Mouse (Mus musculus) adipocyte (in vitro differentiated cells): ENCODE measurements around the gene Xpnpep1.

ENCODE experiments used
- DNase-seq: peaks from one replicate; pipeline ENCODE4 v3.0.0-alpha.2; 2016; ENCODE audit warnings: low spot score

The Xpnpep1 gene

DNA sequence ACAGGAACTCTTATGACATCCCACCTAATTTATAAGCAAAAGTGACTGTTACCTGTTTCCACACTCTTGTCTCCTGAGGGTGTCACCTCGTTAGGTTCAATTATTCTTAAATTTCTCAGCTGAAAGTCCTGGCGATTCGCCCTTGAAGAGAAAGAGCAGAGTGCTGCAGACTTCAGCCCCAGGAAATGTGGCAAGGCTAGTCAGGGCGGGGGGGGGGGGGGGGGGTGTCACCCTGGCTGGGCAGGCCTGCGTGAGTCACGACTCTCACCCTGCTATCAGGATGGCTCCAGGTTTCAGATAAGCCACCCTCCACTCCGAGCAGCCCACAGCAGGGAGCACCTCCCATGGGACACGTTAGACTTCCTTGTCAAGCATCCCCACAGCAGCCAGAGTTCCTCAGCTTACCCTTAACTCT lies 8.1 kb downstream of the Xpnpep1 start:
- no peak for DNase-seq

DNA sequence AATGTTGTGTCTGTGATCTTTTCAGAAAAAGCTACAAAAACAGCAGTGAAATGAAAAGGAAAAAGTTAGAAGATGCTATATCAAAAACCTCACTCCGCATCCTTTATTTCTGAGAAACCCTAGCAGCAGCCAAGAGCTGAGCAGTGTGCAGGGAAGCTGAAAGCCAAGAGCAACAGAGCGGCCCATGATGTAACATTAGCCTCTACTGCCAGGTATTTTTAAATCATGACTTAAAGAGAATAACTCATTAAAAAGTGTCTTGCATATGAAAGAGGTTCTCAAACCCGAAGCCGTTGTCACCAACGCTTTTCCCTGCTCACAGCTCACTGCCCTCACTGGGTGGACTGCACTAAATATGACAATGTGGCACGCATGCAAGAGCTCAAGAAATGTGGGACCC lies 9.7 kb downstream of the Xpnpep1 start:
- no peak for DNase-seq

DNA sequence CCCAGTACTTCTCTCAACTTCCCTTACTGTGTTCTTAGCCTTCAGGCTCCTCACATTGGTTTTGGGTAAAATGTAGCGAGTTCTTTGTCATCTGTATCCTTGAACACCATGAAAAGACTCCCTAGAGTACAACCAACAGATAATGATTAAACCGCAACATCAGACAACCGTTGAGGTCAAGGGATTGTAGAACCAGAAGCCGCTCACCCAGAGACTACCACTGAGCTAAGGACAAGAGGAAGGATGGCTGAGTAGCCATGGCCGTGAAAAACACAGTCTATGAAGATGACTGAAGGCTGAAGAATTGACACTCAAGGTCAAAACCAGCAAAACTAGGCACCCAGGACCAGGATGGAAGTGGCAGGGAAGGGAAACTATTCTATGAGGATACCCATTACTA lies 10.3 kb downstream of the Xpnpep1 start:
- DNase-seq = no peak

DNA sequence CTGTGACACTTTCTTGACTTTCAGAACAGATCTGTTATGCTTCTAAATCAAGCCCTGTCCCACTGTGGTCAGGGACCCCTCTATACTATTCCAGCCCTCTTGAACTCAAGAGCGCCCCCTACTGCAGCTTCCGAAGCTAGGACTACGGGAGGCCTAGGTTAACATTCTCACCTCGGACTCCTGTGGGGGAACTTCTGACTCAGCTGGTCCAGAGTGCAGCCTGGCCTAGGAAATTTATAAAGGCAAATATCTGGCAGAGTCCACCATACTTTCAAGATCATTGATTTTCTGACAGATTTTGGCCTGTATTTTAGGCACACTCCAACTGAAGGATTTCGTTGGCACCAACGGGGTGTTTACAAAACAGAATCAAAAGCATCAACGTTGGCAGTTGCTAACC lies 11.0 kb downstream of the Xpnpep1 start:
- no peak for DNase-seq

DNA sequence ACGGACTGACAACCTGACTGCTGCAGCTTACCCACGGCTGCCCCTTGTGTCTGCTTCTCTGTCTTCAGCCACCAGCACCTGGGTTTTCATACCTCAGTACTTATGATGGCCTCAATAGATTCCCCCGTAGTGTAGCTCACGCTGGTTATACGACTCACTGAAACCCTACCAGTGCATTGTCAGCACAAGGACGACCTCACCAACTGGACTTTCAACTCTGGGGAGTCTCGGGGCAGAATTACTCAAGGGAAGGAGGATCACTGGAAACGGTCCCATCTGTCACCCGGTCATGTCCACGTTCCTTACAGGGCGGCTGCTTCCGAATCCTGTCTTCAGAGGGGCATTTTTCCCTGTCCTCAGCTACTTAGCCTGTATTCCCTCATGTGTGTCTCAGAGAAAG lies 11.8 kb downstream of the Xpnpep1 start:
- DNase-seq = no peak

DNA sequence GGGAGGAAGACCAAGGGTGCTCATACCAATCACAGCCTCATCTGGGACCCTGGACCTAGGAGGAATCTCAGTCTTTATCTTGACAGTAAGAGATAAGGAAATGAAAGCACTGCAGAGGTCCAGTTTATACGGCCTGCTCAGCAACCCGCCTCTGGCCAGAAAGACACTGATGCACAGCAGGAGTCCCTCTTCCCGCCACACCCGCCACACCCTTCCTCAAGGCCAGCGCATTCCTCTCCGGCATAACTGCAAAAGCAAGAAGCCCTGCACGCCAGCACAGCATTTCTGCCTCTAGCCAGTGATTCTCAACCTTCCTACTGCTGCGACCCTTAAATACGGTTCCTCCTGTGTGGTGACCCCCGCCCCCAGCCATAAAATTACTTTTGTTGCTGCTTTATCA lies 16.8 kb downstream of the Xpnpep1 start:
- no peak for DNase-seq

DNA sequence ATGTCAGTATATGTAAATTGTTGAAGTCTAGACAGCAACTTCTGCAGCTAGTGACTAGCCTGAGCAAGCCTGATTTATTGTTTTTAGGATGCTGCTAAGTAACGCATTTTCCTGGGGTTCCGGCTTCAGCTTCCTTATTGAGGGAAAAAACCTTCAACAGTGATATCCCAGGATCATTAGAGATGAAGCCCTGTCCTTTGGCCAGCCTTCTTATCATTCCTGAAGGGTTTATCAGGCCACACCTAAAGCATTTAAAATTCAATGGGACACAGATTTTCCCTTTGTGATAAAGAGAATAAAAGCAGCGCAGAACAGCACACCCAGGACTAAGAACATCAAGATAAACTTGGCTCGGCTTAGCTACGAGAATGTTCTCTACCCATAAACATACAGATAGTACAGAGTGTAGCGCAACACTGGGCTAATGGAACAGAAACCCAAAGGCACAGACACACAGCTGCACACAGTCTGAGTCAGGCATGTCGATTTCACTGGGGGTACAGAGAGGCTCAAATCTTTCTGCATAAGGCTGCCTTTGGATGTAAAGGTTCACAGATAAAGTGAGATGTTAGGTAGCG lies 17.9 kb downstream of the Xpnpep1 start:
- no peak for DNase-seq

DNA sequence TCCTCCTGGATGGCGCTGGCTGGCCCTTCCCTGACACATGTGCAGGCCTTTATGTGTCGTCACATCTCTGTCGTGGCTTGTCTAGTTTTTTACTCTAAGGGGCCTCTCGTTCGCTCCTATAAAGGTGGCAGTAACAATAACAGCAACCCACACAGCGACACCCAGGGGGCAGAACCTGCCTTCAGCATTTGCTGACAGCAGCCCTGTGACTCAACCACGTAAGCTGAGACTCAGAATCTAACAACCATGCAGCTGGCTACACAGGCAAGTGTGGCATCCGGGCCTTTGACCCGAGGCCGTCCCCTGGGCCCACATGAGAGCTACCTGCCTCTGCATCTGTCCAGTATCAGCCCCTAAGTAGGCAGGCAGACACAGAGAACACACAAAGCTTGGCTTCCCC lies 18.5 kb downstream of the Xpnpep1 start:
- no peak for DNase-seq

DNA sequence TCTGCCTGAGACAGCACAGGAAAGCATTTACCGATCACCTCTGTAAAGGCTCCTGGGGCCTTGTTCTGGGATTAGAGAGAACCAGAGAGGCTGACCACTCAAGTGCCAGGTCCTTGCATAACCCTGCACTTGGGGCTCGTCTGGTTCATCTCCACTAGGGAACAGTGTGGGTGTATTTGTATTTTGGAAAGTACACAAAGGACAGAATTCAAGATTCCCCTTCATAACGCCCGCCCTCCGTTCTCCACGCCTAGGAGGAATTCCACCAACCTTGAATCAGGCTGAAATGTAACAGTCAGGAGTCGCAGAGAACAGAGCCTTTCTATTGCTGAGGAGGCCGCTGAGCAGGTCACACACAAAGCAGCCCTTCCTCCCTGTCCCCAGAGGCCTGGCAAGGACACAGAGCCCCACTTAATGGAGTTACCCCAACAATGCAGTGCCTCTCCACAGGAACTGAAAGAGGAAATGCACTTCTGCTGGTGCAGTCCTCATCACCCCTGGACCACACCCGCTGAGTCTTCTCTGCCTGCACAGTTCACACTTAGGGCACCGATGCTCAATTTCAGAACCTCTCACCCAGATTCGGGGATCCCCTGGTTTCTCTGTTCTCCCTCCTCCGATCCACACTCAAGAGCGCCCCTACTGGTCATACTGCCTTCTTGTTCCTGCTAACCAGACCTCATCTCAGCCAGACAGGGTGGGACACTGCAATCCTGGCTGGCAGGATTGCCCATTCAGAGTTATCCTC lies 20.1 kb downstream of the Xpnpep1 start:
- peak; percentile 70 for DNase-seq

DNA sequence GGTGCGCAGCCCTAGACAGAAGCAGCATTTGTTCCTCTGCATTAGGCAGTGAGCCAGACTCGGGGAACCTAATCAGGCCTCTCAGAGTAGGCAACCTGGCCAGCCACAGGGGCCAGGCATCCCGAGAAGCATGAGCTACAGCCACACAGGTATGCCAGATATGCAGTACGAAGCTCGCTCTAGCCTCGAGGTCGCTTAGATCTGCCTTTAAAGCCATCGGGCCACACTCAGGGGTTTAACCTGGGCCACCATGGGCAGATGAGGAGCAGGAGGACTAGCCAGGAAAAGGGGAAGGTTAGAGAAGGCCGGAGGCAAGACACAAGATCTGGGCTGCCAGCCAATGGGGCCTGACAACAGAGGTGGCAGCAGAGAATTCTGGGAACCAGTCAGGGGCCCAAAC lies 22.1 kb downstream of the Xpnpep1 start:
- peak; percentile 79 for DNase-seq

DNA sequence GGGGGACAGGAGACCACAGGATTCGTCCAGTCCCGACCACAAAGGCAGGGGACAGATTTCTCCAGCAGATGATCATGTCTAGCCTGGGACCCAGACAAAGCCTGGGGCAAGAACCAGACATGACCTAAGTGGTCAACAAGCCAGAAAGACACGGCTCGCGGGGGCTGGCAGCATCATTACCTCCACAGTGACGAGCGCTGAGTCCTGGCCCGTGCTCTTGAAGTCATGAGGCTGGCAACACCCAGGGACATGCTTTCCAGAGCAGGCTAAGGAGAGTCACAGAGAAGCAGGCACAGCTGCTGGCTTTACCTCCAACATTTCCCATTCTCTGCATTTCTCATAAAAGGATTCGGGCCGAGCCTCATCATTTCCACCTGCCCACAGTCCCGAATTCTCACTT lies 22.8 kb downstream of the Xpnpep1 start:
- no peak for DNase-seq

DNA sequence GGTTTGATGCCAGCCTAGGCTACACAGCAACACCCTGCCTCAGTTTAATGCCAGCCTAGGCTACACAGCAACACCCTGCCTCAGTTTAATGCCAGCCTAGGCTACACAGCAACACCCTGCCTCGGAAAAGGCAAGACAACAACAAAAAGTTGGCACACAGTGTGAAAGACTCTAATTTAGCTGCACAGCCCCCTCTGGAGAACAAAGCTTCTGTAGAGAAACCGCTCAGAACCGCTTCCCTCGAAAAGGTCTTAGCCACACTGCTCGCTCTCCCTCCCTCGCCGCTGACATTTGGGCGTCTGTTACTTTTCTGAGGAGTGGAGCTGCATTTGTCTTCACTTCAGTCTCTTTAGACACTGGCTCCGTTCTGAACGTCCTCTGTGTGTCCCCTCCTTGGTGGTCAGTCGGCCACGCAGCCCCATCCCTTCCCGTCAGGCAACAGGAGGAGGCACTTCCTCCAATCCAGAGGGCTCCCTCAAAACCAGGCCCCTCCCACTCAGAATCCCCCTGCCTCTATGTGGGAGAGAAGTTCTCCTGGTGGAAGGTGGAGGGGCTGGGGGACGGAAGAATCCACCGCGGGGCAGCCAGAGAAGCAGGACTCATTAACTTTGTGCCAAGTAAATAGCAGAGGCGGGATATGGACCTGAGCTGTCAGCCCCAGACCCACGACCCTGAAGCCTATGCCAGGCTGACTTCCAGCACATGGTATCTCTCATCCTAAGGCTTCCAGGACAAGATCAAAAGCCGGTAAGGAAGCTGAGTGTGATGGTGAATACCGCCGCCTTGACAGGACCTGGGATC lies 24.9 kb downstream of the Xpnpep1 start:
- DNase-seq = no peak

DNA sequence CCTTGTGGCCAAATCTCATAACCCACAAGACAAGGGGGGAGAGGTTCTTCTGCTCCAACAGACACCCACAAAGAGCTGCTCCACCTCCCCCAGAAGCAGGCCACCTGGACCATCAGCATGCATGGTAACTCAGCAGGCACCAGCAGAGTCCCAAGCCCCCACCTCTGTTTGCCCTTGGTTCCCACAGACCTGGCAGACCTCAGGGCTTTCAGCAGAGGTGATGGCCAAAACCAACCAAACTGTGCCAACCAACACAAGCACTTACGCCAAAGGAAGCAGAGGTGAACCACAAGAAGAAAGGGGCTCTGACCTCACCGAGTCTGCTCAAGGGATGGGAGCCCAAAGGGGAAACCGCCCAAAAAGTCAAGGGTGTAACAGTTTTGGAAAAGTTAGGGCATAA lies 26.3 kb downstream of the Xpnpep1 start:
- no peak for DNase-seq

DNA sequence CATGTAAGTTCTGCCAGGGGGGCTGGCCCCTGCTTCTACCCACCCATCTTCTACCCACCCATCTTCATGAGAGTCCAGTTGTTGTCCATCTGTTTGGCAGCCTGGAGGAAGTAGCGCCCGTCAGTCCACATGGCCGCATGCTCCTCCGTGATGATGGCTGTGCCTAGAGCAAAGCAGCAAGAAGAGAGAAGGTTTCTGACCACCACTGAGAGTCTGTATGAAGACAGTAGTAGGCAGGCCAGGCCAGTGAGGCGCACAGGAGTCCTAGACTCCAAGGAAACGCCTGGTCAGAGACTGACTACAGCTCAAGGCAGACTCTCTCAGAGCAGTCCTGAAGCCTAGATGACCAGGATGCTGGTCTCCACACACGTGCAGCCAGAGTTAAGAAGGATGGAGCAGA lies 26.7 kb downstream of the Xpnpep1 start:
- no peak for DNase-seq

DNA sequence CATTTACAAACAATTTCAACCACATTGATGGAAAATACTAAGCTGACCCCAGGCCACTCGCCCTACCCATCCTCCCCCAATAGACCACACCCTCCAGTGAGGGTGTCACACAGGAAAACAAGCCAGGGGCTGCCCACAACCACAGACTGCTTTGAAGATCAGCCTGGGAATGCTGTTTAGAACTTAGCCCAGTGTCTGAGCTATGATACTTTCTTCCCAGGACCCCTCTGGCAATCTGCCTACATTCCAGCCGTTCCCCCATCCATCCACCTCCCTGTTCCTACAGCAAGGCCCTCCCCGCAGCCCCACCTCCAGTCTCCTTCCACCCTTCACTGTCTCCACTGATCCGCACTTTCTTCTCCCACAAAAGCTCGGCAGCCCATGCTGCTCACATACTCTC lies 29.1 kb downstream of the Xpnpep1 start:
- DNase-seq = no peak

DNA sequence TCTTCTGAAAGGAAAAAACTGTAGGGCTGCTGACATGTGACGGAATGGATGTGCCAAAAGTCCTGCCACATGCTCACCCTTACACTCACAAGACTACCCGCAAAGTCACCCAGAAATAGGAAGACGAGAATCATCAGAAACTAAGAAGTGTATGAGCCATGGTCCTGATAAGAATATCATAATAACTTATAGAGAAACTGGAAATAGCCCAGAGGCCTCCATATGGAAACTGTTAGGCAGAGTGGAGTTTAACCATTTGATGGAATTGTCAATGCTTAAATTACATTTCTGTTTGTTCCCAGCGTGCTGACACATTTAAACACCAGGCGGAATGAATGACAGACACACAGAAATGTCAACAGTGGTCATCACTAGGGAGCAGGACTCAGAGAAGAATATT lies 31.1 kb downstream of the Xpnpep1 start:
- DNase-seq = no peak

DNA sequence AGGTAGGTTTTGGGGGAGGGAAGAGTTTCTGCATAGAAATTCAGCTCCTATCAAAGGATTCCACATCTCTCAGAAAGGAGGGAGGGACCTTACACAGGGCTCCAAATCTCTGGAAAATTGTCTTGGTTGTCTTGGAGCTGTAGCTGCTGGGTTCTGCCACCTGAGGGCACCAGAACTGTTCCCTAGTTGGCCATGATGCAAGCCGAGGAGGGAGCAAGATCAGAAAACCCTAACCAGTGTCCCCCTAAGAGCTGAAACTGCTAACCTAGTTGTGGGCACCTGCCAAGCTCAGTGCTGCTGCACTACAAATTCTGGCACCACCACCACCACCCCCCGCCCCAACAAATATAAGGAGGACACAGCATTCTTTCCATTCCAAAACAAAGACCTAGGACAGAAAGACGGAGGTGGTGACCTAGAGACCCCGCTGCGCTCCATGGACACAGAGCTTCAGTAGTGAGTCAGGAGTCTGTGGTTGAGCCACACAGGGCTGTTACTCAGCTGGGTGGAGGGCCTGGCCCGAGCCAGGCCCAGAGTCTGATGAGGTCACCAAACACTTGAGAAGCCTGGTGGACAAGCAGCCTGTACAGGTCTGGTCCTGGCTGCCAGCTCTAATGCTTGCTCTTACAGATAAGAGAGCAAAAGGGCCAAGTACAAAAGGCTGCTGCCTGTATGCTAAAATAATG lies 31.9 kb downstream of the Xpnpep1 start:
- DNase-seq = peak; percentile 82

DNA sequence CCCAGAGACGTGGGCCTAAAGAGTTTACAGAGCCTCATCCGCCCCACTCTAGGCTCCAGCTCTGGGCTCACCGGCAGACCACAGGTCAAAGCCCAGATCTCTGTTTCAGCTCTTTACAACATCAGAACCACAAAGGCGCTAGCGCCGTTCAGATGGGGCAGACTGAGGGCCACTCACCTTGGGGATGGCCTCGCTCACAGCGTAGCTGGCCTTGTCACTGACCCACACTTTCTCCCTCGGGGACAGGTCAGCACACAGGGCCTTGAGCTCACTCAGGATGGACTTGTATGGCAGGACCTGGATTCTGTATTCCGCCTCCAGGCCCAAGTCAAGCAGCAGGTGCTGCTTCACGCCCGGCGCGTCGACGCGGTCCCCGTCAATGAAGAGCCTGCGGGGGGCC lies 34.0 kb downstream of the Xpnpep1 start:
- DNase-seq = no peak

DNA sequence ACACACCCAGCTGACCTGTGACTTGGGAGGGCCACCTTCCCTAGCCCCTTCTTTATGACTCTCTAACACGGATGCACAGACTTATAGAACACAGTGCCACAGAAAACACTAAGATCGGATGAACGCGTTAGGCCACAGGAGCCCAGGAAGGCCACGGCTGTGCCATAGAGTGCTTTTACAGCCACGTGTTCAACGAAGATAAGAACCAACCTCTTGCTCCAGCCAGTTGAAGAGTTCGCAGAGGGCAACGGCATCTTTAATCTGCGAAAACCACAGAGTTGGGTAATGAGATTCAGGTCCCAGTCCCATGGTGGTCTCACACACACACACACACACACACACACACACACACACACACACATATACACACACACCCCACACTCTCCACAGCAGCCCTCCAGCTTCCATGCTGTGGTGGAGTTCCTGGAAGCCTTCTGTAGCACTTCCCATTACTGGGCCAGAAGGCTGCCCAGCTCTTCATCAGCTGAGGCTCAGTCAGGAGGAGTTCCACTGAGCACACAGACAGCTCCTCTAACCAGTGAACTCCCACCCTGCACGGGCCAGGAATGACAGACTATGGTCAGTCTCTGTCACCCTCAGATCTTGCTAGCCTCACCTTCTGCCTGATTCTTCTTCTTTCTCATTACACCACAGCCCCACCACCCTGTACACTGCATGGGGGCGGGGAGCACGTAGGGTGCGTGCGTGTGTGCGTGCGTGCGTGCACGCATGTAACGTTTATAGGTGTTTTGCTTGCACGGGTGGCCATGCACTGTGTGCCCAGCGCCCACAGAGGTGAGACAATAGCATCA lies 36.3 kb downstream of the Xpnpep1 start:
- no peak for DNase-seq

DNA sequence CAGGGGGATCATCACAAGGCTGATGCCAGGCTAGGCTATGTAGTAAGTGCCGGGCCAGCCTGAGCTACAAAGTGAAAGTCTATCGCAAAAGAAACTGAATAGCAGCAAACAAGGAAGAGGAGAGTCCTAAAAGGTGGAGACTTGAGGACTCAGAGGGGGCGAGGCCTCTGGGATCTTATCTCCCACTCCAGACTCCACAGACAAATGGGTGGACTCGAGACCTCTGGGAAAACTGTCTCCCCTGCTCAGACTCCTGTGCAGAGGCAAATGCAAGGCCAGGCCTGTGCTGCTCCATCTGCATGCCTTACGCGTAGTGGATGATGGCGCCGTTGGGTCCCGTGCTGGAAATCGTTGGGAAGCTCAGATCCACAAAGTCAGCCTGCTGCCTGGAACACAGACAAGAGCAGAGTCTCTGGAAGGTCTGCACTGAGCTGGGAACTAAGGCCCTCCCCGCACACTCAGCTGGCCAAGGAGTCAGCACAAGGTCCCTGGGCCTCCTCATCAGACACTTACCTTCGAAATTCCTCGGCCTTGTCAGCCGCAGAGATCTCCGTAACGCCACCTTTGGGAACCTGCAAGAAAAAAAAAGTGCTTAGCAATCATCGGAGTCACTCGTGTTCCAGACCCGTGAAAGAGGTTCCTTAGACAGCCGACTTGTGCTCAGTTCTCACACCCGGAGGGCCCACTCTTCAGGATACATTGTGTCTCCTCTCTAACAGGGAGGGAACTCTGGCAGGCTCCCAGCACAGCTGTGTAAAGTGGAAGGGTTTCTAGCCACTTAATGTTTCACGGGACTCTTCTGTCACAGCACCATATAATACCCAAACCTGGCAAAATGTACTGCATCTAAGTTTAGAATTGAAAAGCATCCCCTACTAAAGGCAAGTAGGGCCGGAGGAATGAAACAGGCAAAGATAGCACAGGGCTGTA lies 37.6 kb downstream of the Xpnpep1 start:
- no peak for DNase-seq
